ENCODE assay signal across 18 mouse cellular contexts in genomic region chr6:72626391-72626790, GRCm38 (mm10).
"Had no signal": no experiment of that assay in that cellular context is flagged by ENCODE, and none has a peak within 500 bp of the region (broad histone marks: within the 10 kb centered on the region; RNA-seq: fewer than 3 reads in every experiment).

No protein-coding gene starts in this region.

- H3K4me1 ChIP-seq: midbrain, embryonic 10.5 days; midbrain, embryonic 12.5 days; neural tube, embryonic 13.5 days; neural tube, embryonic 15.5 days had no signal

- H3K9ac ChIP-seq: lung, embryonic 14.5 days; midbrain, embryonic 12.5 days; neural tube, embryonic 13.5 days; neural tube, embryonic 15.5 days had no signal

- ATAC-seq: midbrain, embryonic 16.5 days had no signal

- DNase-seq: lung, adult 18-20 months; lung, embryonic 14.5 days; lung, postnatal 10 days; lung, postnatal 4 days; midbrain, embryonic 14.5 days; retina, postnatal 1 day; right cerebral cortex, adult 18-20 months; right cerebral cortex, postnatal 25 days; right cerebral cortex, postnatal 4 days; spleen, adult 18-20 months; thymus, adult 2 months; thymus, postnatal 36 days had no signal

- H3K4me3 ChIP-seq: midbrain, embryonic 10.5 days; midbrain, embryonic 12.5 days; myocyte; neural tube, embryonic 13.5 days; neural tube, embryonic 15.5 days had no signal

- H3K27ac ChIP-seq: midbrain, embryonic 10.5 days; midbrain, embryonic 12.5 days; neural tube, embryonic 13.5 days; neural tube, embryonic 15.5 days had no signal

- H3K36me3 ChIP-seq: neural tube, embryonic 15.5 days had no signal

- H3K4me2 ChIP-seq: lung, embryonic 14.5 days; midbrain, embryonic 12.5 days; neural tube, embryonic 13.5 days; neural tube, embryonic 15.5 days had no signal

- H3K9me3 ChIP-seq: midbrain, embryonic 10.5 days; midbrain, embryonic 12.5 days; neural tube, embryonic 13.5 days; neural tube, embryonic 15.5 days had no signal

- H3K27me3 ChIP-seq: midbrain, embryonic 12.5 days; neural tube, embryonic 13.5 days; neural tube, embryonic 15.5 days had no signal
